Mouse (Mus musculus) lung, postnatal 36 days (tissue): Measurements from ENCODE around the gene 3110082I17Rik.

Source experiments
- DNase-seq: peaks from one replicate; pipeline ENCODE4 v3.0.0; 2022; ENCODE audit warnings: mixed read lengths

3110082I17Rik gene

DNA sequence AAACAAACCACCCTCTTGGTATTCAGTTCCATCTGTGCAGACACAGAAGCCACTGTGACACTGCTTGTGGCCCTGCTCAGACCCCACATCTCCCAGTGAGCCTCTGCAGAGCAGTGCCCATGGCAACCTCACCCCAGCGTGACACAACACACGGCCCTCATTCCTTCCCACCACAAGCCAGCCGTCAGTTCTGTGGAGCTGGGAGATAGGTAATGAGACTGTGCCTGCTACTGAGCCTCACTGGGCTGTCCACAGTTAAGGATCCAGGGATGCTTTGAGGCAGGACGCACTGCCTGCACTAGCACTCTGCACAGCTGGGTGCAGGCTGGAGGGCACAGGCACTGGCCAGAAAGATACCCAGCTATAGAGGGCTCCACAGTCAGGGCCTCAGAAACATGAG, 10.4 kb downstream of the 3110082I17Rik start:
- DNase-seq: no peak

DNA sequence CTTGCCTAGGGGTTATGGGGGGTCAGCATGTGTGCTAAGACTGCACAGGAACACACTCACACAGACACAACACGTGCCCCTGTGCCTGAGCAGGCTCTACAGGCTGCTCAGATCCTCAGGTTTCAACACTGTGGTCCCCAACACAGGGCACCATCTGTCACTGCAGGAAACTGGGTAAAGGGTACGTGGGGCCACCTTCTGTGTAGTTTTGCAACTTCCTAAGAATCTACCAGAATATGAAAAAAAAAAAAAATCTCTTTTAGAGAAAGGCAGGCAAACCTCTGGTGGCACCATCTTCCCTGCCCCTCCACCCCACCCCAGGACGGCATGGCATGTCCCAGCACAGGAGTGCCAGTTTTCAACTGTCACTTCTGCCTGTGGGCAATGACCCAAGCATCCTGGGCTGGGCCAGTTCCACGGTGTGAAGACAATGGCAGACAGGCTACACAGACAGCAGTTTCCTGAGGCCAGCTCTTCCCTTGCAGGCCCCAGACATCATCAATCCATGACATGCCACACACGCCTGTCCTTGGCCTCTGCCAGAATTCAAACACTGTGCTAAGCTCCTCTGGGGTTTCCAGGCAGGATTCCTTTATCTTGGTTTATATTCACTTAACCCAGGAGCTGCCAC, 11.1 kb downstream of the 3110082I17Rik start:
- DNase-seq: peak; percentile 49

DNA sequence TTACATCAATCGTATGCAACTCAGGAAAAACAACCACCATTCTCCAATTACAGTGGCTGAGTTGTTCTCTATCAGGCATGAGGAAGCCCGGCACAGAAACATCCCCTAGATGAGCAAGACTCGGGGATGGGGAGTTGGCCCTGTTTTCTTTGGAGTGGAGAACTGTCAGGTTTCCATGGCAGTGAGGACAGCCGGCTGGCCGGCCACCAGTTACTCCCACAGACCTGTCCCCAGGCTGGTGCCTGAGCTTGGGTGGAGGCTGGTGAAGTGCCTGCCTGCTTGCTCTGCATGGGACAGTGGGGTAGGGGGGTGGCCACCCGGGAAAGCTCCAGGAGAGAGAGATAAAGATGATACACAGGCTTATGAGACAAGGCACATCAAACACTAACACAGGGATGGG, 12.3 kb downstream of the 3110082I17Rik start:
- no peak for DNase-seq

DNA sequence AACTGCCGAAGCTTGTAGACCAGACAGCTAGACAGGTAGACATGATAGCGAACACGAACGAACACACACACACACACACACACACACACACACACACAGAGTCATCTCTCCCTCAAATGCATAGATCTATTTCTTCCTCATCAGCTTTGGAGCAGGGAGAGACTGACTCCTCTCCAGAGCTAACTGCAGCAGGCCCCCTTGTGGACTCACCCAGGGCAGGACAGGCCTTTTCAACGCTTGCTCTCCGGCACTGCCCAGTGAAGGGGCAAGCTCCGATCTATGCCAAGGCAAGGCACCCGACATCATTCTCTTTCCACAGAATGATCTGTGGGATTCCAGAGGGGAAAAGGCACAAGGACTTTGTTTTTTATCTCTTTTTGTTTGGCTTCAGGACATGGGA, 15.1 kb downstream of the 3110082I17Rik start:
- peak; percentile 34 for DNase-seq

DNA sequence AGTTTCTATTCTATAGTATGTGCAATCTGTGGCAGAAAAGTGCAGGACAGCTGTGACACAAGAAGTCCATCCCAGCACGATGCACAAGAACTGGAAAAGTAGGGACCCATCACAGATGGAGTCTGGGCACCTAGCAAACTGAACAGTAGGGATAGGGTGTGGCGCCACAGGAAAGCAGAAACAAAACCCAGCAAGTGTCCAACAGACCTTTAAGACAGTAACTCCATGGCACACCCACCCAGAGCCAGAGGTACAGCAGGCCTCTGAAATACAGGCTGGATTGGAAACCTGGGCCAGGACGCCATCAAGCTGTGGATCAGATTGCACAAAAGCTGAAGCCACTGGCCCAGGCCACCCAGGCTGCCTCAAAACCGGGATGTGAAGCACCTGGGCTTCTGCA, 17.4 kb downstream of the 3110082I17Rik start:
- no peak for DNase-seq

DNA sequence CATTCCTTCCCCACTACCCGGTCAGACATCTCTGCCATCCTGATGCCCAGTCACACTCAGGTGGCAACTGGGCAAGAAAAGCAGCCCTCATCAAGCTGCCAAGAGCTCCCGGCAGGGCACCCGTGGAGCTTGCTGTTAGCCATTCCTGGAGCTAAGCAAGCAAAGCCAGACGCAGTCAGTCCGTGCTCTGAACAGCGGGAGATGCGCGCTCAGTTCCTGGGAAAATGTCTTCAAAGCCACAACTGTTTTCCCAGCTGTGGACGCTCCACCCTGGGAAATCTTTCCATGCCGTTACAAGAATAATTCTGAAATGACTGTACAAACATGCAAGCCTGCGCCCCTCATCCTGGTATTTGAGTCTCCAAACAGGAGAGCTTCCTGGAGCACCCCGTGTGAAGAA, 17.9 kb downstream of the 3110082I17Rik start:
- no peak for DNase-seq

DNA sequence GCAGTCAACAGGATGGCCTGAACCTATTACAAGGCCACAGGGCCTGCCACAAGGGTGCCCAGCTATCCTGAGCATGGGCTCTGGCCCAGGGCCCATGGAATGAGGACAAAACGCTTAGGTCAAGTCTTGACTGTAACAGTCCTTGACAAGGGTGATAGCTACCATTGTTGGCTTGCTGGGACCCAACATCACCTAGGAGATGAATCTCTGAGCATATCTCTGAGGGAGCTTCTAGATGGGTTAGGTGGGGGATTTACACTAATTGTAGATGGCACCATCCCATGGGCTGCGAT, 18.7 kb downstream of the 3110082I17Rik start:
- no peak for DNase-seq

DNA sequence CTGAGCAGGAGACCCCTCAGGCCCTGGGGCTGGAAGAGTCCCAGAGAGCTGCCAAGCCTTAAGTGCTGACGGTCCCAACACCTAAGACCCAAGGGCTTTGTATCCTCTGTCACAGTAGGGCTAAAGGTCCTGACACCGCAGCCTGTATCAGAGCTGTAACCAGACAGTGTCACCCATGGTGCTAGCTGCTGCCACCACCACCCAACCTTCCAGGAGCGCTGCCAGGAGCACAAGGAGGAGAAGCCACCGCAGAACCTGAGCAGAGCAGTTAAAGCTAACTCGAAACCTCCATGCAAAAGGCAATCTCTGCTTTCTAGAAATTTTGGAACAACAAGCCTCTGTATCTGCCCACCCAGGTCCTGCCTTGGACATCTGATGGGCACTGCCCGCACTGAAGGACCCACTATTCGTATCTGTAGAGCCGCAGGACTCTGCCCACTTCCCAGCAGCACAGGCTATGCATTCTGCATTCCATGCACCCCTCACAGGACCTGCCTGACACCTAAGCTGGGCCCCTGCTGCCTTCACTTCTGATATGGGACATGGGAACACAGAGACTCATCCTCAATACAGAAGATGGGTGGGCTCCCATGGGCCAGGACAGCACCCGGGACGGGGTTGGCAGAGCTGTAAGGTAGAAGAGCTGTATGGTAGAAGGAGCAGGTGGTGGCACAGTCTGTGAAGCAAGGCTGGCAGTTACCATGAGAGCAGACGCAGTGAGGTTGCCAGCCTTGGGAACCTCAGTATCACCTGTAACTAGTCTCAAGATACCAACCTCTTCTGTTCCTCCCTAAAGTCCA, 19.2 kb downstream of the 3110082I17Rik start:
- no peak for DNase-seq

DNA sequence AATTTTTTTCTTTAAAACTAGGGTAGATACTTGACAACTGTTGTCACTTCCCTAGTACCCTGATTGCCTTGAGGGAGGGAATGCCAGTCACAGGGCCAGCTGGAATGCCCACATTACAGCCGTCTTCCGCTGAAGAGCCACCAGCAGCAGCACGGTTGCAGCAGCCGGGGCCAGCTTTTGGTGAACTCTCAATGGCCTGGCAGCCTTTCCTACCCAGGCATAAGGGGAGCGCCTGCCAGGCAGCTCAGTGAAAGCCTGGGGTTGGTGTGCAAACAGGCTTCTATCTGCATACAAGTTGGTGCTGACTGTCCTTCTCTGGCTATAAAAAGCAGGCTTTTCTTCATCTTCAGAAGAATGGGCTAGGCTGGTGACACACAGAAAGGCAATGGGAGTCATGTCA, 19.9 kb downstream of the 3110082I17Rik start:
- DNase-seq: no peak

DNA sequence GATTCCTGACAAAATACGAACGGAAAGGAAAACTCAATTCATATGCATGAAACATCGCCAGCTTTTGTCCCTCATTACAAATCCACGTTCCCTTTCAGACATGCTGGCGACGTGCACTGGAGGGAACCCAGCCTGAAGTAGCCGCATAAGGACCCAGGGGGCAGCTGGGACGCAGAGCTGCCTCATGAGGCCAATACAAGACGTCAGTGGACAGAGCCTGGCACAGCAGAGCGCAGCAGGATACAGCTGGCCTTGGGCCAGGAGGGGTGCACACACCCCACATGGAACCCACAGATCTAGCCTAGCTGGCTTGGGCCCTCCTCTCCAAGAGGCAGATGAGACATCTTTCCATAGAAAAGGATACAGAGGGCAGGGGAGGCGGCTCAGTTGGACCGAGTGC, 21.9 kb downstream of the 3110082I17Rik start:
- DNase-seq: no peak

DNA sequence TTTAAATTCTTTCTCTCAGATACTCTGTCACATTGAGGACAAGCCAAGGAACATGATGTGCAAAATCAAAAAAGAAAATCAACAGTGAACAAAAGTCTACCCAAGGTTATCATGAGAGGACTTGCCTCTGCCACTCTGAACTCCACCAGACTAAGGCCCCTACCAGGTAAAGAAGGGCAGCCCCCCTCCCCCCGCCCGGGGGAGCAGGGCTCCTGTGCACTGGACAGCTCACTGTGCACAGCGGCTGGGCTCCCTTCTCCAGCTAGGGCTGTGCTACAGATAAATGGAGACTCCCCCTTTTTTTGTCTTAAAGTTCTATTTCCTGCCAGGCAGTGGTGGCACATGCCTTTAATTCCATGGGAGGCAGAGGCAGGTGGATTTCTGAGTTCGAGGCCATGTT, 22.6 kb downstream of the 3110082I17Rik start:
- no peak for DNase-seq

DNA sequence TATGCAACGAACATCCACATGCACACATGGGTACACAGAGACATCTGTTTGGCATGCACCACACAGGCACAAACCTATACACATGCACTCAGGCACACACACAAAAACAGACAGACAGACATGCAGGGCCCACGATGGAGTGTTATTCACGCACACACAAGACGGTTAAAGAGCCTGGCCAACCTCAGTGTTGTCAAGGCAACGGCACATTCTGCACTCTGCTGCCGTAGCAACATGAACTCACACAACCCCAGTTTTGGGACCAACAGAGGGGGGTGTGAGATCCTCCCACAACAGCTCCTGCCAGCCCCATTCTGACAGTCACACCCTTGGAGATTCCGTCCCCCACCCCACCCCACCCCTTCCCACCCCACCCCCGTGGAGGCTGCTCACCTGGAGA, 25.4 kb downstream of the 3110082I17Rik start:
- peak; percentile 23 for DNase-seq

DNA sequence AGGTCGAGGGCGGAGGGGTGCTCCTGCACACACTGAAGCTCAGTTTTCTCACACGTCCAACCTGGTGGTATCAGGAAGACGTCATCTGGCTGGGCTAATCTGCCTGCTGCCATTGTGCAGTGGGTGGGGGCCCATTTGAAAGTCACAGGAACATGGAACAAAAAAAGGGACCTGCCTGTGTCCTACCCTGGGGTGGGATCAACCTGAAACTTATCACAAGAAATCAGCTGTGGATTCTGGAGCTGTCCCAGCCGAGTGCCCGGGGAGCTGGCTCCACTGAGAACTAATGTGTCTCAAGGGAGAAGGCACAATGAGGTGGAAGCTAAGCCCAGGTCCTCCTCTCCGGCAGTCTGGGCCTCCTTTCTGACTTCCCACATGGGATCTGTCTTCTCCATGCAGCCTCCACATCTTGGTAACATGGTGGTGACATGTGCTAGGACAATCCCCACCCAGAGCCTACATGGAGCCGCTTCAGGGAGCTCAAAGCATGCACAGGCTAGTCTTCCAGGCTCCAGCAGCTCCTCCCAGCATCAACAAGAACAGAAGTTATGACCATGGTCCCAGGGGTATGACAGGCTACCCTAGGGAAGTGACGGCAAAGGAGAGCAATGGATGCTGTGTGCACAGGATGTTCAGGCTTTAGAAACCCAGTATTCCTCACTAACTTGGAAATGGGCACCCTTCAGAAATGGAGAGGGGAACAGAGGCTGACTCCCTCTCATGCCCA, 26.3 kb downstream of the 3110082I17Rik start:
- DNase-seq: no peak

DNA sequence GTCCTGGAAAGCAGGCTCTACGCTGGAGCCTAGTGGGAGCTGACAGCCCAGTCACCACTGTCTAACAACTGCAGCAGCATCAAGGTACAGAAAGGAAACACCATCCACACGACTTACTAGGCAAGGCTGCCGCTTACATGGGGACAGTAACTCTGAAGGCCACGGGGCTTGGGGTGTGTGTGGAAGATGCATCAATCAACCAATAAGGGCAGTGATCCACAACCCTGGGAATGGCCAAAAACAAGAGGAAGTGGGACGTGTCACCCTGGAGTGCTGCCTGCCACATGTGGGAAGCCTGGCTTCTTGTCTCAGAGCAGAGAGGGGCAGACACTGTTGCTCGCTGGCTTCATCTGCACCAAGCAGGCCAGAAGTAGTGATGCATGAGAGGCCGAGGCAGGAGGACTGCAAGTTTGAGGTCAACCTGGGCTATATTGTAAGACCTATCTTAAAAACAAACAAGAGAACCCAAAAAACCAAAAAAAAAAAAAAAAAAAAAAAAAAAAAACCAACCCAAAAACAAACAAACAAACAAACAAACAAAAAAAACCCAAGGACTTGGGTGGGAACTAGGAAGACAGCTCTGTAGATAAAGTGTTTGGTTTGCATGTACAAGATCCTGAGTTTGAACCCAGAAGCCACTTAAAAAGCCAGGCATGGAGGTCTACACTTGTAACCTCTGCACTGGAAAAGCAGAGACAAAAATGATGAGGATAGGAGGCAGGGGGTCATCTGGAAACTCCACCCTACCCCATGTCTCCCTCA, 27.4 kb downstream of the 3110082I17Rik start:
- DNase-seq: no peak

DNA sequence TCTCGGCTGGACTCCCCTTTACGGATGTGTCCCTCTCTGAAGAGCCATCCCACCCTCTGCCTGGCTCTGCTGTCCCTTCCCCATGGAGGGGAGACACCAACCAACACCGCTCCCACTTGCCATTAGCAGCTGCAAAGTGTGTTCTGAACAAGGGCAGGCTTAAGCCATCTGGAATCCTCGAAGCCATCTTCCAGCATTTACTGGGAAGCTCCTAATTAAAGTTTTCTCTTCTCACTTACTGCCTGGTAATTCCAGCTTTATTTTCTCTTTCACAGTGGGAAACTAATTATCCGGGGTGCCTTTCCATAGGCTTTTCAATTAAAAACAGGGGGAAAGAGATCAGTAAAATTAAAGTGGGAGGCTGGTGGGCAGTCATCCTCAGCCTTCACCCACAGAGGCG, 28.0 kb downstream of the 3110082I17Rik start:
- DNase-seq: no peak

DNA sequence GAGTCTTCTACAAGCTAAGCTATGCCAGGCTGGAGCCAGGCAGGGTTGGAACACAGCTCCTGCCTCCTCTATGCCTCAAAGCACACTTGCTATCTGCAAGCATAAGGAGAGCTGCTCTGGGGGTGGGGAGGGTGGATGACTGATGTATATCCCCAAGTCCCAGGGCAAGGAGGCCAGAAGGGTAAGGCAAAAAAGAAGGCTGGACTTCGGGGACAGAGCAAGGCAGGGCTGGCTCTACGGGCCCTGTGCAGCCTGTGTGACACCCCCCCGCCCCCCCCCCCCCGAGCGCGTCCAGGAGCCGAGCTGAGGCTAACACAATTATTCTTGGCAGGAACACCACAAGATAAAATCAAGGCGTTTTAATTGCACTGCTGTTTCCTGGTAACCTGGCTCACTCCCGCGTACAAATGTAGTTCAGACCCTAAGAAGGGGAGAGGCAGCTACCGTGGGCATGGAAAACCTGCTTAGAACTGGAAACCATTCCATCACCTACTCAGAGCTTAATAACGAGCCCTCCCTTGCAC, 30.4 kb downstream of the 3110082I17Rik start:
- DNase-seq: peak; percentile 21

DNA sequence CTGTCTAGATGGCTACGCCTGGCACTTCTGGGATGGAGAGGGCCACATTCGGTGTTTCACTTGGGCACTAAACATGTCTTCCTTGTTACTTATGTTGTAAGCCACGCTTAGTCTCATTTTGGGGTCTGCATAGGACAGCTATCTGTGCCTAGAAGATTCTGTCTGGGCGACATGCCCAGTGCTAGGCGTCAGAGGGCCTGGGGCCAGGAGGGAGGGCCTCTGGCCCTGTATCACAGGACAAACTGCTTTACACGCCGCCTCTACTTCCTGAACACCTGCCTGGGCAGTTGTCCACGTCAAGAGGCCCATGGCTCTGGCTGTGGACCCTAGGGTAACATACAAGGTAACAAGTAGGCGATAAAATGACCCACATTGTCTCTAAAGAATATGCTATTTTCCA, 32.3 kb downstream of the 3110082I17Rik start:
- DNase-seq: peak; percentile 54

DNA sequence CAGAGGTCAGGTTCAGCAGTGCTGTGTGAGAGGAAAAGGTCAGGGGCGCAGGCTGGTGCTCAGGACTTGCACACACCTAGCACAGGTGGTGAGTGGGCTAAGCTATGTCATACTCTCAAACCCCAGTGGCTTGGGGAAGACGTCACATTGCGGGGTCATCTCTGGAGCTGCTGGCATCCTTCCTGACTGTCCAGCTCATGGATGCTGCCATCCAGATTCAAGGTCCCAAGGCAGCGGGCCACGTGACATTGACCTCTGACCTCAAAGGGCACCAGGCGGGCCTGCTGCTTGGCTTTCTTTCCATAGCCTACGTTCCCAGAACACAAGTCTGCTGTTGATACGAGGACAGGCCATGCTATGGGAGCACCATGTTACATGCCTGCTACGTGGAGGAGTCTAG, 33.3 kb downstream of the 3110082I17Rik start:
- DNase-seq: no peak

DNA sequence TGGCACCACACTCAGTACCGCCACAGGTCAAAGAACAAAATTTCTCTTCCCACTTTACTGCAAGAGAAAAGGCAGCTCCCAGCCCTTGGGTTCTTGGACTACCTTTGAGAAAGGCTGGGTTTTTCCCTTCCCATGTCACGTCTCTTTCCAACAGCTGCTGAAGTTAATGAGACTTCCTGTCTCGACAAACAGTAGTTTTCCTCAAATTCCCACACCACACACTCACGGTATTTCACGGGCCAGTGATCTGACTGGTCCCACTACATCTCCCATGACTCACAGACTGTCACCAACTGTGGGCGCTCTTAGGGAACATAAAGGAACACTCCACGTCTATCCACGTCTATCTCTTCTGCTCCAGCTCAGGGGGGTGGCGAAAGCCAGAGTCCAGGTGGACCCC, 35.1 kb downstream of the 3110082I17Rik start:
- no peak for DNase-seq

DNA sequence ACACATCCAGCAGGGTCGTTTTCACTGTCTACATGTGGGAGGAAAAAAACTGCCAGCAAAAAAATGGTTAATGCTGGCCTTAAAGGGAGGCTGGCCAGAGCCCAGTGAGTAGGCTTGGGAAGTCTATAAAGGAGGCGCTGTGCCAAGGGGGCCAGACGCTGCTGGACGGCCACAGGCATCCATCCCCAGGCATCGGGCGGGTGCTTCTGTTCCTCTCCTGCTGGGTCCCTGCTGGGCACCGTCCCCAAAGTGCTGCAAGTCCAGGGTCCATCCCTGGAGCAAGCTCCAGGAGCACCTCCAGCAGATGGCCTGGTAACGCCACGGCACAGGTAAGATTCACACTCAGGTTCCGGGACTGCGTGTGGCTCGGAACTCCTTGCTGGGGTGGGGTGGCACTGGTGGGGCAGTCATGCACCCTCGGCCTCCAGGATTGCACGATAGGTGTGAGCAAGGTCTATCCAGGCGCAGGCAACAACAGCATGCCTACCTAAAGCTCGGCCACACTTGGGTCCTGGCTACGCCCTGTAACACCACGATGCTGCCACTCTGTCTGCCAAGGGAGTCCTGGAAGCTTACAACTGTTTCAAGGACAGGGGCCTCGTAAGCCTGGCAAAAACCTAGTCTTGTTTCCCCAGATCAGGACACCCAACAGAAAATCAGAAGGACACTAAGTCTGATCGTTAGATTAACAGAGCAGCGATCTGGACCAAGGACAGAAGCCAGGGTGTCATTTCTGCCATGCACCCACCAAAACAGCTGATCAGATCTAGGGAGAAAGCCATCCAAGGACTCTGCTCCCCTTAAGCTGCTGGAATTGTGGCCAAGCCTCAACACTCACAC, 37.1 kb downstream of the 3110082I17Rik start, which contains the start of gene Gper1:
Gene Gper1 (plus strand): TSS at position 126 of the 840 bp plus-strand sequence.
- DNase-seq: peak; percentile 26

DNA sequence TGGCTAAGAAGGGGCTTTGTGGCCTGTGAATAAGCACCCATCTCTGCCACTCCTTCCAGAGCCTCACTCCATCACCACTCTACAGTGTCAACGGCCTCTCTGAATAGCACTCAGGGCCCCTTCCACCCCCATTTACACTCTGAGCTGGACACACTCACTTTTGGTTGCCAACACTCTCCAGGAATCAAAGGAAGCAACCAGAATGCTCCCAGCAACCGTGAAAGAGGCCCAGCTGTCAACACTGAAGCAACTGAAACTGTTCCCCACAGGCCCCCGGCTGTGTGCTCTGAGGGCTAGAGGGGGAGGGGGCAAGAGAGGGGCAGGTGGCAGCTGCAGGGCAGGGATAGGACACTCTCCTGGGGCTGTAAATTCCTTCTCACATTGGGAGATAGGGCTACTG, 41.7 kb downstream of the 3110082I17Rik start:
- DNase-seq: peak; percentile 37

DNA sequence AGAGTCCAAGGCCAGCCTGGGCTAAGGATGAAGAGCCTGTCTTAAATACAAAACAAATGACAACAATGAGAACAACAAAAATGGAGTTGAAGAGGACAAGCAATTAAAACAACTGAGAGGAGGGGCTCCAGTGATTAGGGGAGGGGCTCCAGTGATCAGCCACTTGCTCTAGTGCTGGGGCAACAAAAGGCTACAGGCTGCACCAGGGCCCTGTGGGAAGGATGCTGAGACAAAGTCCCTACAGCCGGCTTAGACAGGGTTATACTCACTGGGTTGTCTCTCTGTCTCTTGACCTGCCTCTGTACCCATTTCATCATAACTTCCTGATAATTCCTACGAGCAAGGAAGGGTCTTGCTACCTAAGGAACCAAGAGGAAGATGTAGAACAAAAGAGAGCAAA, 42.2 kb downstream of the 3110082I17Rik start:
- no peak for DNase-seq
